Mouse (Mus musculus) liver, postnatal 0 days (tissue): ENCODE results near the gene Upp1. TPM values are rescaled to one million over a fixed set of nuclear protein-coding genes. Genes with fewer than 3 reads are reported as not detected.

Experiments used
- ATAC-seq: fragments of 200-750 bp; cut with Nextera tagmentation; 2 replicates; pipeline ENCODE4 v1.8.0; 2017; ENCODE audit warnings: mild to moderate bottlenecking, moderate library complexity
- DNase-seq: peaks from one replicate; pipeline ENCODE4 v3.0.0-alpha.2; 2016
- H3K27ac ChIP-seq: fragments of 300-500 bp; sonication (generic); 2 replicates; pipeline ENCODE4 v1.5.1; 2014; ENCODE audit warnings: antibody characterized with exemption, moderate library complexity, mild to moderate bottlenecking, low read depth
- H3K27me3 ChIP-seq: fragments of 300-500 bp; sonication (generic); 2 replicates; pipeline ENCODE4 v1.6.1; 2014; ENCODE audit warnings: low read length, control low read depth, mixed read lengths; ENCODE audit not compliant: insufficient read depth
- H3K36me3 ChIP-seq: fragments of 300-500 bp; sonication (generic); replicated peaks from 2 replicates; pipeline ENCODE4 v1.6.1; 2014; ENCODE audit warnings: mild to moderate bottlenecking, control low read depth, low read length, moderate library complexity, mixed read lengths; ENCODE audit not compliant: insufficient read depth
- H3K4me1 ChIP-seq: fragments of 300-500 bp; sonication (generic); 2 replicates; pipeline ENCODE4 v1.6.1; 2014; ENCODE audit warnings: antibody characterized with exemption, mild to moderate bottlenecking, control low read depth; ENCODE audit not compliant: insufficient read depth
- H3K4me2 ChIP-seq: fragments of 300-500 bp; sonication (generic); 2 replicates; pipeline ENCODE4 v1.6.1; 2014; ENCODE audit warnings: low read depth, mild to moderate bottlenecking, low read length, moderate library complexity, mixed read lengths
- H3K4me3 ChIP-seq: fragments of 300-500 bp; sonication (generic); 2 replicates; pipeline ENCODE4 v1.5.1; 2014; ENCODE audit warnings: low read depth, low read length
- H3K9ac ChIP-seq: fragments of 300-500 bp; sonication (generic); replicated peaks from 2 replicates; pipeline ENCODE4 v1.6.1; 2014; ENCODE audit warnings: mild to moderate bottlenecking, moderate library complexity
- H3K9me3 ChIP-seq: fragments of 300-500 bp; sonication (generic); 2 replicates; pipeline ENCODE4 v1.6.1; 2016; ENCODE audit warnings: mild to moderate bottlenecking, control low read depth, low read length, mixed read lengths
- CTCF ChIP-seq: sonication (generic); IDR thresholded peaks from 2 replicates; pipeline ENCODE4 v1.5.1; 2016; ENCODE audit warnings: antibody characterized with exemption, low read depth
- EP300 ChIP-seq: IDR thresholded peaks from 2 replicates; pipeline ENCODE4 v1.6.1; 2016; ENCODE audit warnings: antibody characterized with exemption, low read depth, mild to moderate bottlenecking
- WGBS: fragments of 180-500 bp; shearing (Covaris S2); extraction: QIAGEN DNeasy Blood & Tissue Kit; methylation state at CpG from one replicate; pipeline ENCODE4 v1.1.7; 2014; ENCODE audit not compliant: insufficient replicate concordance; 5-methylcytosine and 5-hydroxymethylcytosine counted together
- polyA plus RNA-seq: library from polyadenylated mRNA; unstranded; fragments of >200 nt; fragmentation: Nextera tagmentation; extraction: Ambion mirVana; gene quantifications from 2 replicates; pipeline ENCODE4 v1.2.1, GENCODE M21; 2015

Upp1 gene
- polyA plus RNA-seq, 1 experiment from 2014 or later: 1.8 TPM

- Histone ChIP-seq H3K27me3 (no peaks in the 10 kb centered on the region), H3K4me3 (no peak overlapping the region), H3K4me1 (no peaks in the 10 kb centered on the region), H3K9ac (no peak overlapping the region), H3K9me3 (no peaks in the 10 kb centered on the region), H3K4me2 (no peak overlapping the region), H3K27ac (no peak overlapping the region), H3K36me3 (no peaks in the 10 kb centered on the region)
- WGBS: 48% methylated on average over 2 of the region's 2 CpGs
- ATAC-seq (no peak), DNase-seq (no peak)
- no peak for TF ChIP-seq CTCF
- TF ChIP-seq EP300: no peak
Observed at GRCm38 (mm10) chr11:9128110-9128509, 10.2 kb downstream of the Upp1 start.

- no peak for DNase-seq
- H3K9me3 ChIP-seq: no peaks in the 10 kb centered on the region
- H3K27ac ChIP-seq: no peak overlapping the region
- no peak overlapping the region for H3K9ac ChIP-seq
- H3K4me1 ChIP-seq: no peaks in the 10 kb centered on the region
- no peak overlapping the region for H3K4me3 ChIP-seq
- no peaks in the 10 kb centered on the region for H3K36me3 ChIP-seq
- 71% methylated on average over 8 of the region's 8 CpGs for WGBS
- H3K4me2 ChIP-seq: no peak overlapping the region
- H3K27me3 ChIP-seq: no peaks in the 10 kb centered on the region
- TF ChIP-seq EP300 (no peak), CTCF (no peak)
- ATAC-seq: no peak
Observed at GRCm38 (mm10) chr11:9129528-9129927, 11.6 kb downstream of the Upp1 start.

- Histone ChIP-seq H3K9ac (no peak overlapping the region), H3K4me3 (no peak overlapping the region), H3K36me3 (no peaks in the 10 kb centered on the region), H3K27ac (no peak overlapping the region), H3K4me1 (no peaks in the 10 kb centered on the region), H3K9me3 (no peaks in the 10 kb centered on the region), H3K27me3 (no peaks in the 10 kb centered on the region), H3K4me2 (no peak overlapping the region)
- TF ChIP-seq EP300 (no peak), CTCF (no peak)
- no peak for ATAC-seq
- 85% methylated on average over 7 of the region's 7 CpGs for WGBS
- no peak for DNase-seq
Observed at GRCm38 (mm10) chr11:9131688-9132087, 13.8 kb downstream of the Upp1 start.

- no peak overlapping the region for H3K4me2 ChIP-seq
- no peak for DNase-seq
- 62% methylated on average over 11 of the region's 11 CpGs for WGBS
- H3K4me1 ChIP-seq: no peaks in the 10 kb centered on the region
- TF ChIP-seq EP300 (no peak), CTCF (peak; percentile 40)
- H3K36me3 ChIP-seq: no peaks in the 10 kb centered on the region
- H3K27me3 ChIP-seq: no peaks in the 10 kb centered on the region
- H3K4me3 ChIP-seq: no peak overlapping the region
- no peak overlapping the region for H3K27ac ChIP-seq
- no peak overlapping the region for H3K9ac ChIP-seq
- no peak for ATAC-seq
- no peaks in the 10 kb centered on the region for H3K9me3 ChIP-seq
Observed at GRCm38 (mm10) chr11:9135589-9136246, 17.8 kb downstream of the Upp1 start.

GRCm38 (mm10) chr11:9136471-9136870 lies 18.6 kb downstream of the Upp1 start:
- H3K9ac ChIP-seq: no peak overlapping the region
- no peak overlapping the region for H3K4me2 ChIP-seq
- DNase-seq (peak; percentile 81), ATAC-seq (peak; percentile 69)
- no peaks in the 10 kb centered on the region for H3K27me3 ChIP-seq
- TF ChIP-seq CTCF: peak; percentile 98
- TF ChIP-seq EP300: no peak
- no peaks in the 10 kb centered on the region for H3K4me1 ChIP-seq
- WGBS: 9% methylated on average over 5 of the region's 5 CpGs
- no peaks in the 10 kb centered on the region for H3K9me3 ChIP-seq
- H3K4me3 ChIP-seq: no peak overlapping the region
- no peak overlapping the region for H3K27ac ChIP-seq
- H3K36me3 ChIP-seq: no peaks in the 10 kb centered on the region

- 79% methylated on average over 2 of the region's 2 CpGs for WGBS
- no peaks in the 10 kb centered on the region for H3K9me3 ChIP-seq
Observed at GRCm38 (mm10) chr11:9145113-9145512, 27.2 kb downstream of the Upp1 start.

GRCm38 (mm10) chr11:9146115-9146514 lies 28.2 kb downstream of the Upp1 start:
- no peak overlapping the region for H3K4me2 ChIP-seq
- no peak for TF ChIP-seq EP300
- no peaks in the 10 kb centered on the region for H3K9me3 ChIP-seq
- H3K4me3 ChIP-seq: no peak overlapping the region
- no peak for DNase-seq
- no peaks in the 10 kb centered on the region for H3K4me1 ChIP-seq
- no peaks in the 10 kb centered on the region for H3K27me3 ChIP-seq
- H3K27ac ChIP-seq: no peak overlapping the region
- WGBS: 75% methylated on average over 4 of the region's 4 CpGs
- H3K9ac ChIP-seq: no peak overlapping the region
- H3K36me3 ChIP-seq: no peaks in the 10 kb centered on the region
- ATAC-seq: no peak

More at GRCm38 (mm10) chr11:9145113-9145512, 27.2 kb downstream of the Upp1 start:
- Histone ChIP-seq H3K4me1 (no peaks in the 10 kb centered on the region), H3K36me3 (no peaks in the 10 kb centered on the region), H3K27ac (no peak overlapping the region), H3K4me3 (no peak overlapping the region), H3K4me2 (no peak overlapping the region), H3K27me3 (no peaks in the 10 kb centered on the region), H3K9ac (no peak overlapping the region)
- ATAC-seq (no peak), DNase-seq (no peak)
- TF ChIP-seq CTCF: no peak
- no peak for TF ChIP-seq EP300
